ENCODE assay signal across 27 mouse cellular contexts in genomic region chr6:92973340-92973739, GRCm38 (mm10). TPM values are rescaled to one million over a fixed set of nuclear protein-coding genes. Genes with fewer than 3 reads are reported as not detected.
"Had no signal": no experiment of that assay in that cellular context is flagged by ENCODE, and none has a peak within 500 bp of the region (broad histone marks: within the 10 kb centered on the region; RNA-seq: fewer than 3 reads in every experiment).

No protein-coding gene starts in this region.

- H3K27me3 ChIP-seq: embryonic facial prominence, embryonic 12.5 days; embryonic facial prominence, embryonic 13.5 days; embryonic facial prominence, embryonic 15.5 days; forebrain, embryonic 12.5 days; forebrain, embryonic 13.5 days; forebrain, embryonic 15.5 days had no signal

- H3K36me3 ChIP-seq: embryonic facial prominence, embryonic 10.5 days; embryonic facial prominence, embryonic 12.5 days; embryonic facial prominence, embryonic 13.5 days; embryonic facial prominence, embryonic 15.5 days; forebrain, embryonic 10.5 days; forebrain, embryonic 12.5 days; forebrain, embryonic 15.5 days had no signal

- H3K27ac ChIP-seq: embryonic facial prominence, embryonic 10.5 days; embryonic facial prominence, embryonic 12.5 days; embryonic facial prominence, embryonic 13.5 days; embryonic facial prominence, embryonic 15.5 days; forebrain, embryonic 10.5 days; forebrain, embryonic 12.5 days; forebrain, embryonic 13.5 days; forebrain, embryonic 15.5 days; gastrocnemius, adult 2 months; heart, adult 2 months had no signal

- H3K4me1 ChIP-seq: embryonic facial prominence, embryonic 15.5 days; forebrain, embryonic 10.5 days; forebrain, embryonic 12.5 days; forebrain, embryonic 15.5 days had no signal

- H3K4me3 ChIP-seq: embryonic facial prominence, embryonic 10.5 days; embryonic facial prominence, embryonic 12.5 days; embryonic facial prominence, embryonic 13.5 days; embryonic facial prominence, embryonic 15.5 days; erythroblast, embryonic 14.5 days; forebrain, embryonic 10.5 days; forebrain, embryonic 12.5 days; forebrain, embryonic 13.5 days; forebrain, embryonic 15.5 days; gastrocnemius, adult 2 months; heart, adult 2 months had no signal

- H3K4me2 ChIP-seq: embryonic facial prominence, embryonic 12.5 days; embryonic facial prominence, embryonic 13.5 days; embryonic facial prominence, embryonic 15.5 days; forebrain, embryonic 12.5 days; forebrain, embryonic 13.5 days; forebrain, embryonic 15.5 days had no signal

- ATAC-seq: forebrain, embryonic 13.5 days; forebrain, embryonic 15.5 days; forebrain, embryonic 16.5 days had no signal

- H3K9me3 ChIP-seq: embryonic facial prominence, embryonic 10.5 days; embryonic facial prominence, embryonic 12.5 days; embryonic facial prominence, embryonic 13.5 days; embryonic facial prominence, embryonic 15.5 days; forebrain, embryonic 10.5 days; forebrain, embryonic 12.5 days; forebrain, embryonic 13.5 days; forebrain, embryonic 15.5 days had no signal

- H3K9ac ChIP-seq: embryonic facial prominence, embryonic 12.5 days; embryonic facial prominence, embryonic 13.5 days; embryonic facial prominence, embryonic 15.5 days; forebrain, embryonic 12.5 days; forebrain, embryonic 13.5 days; forebrain, embryonic 15.5 days had no signal

- DNase-seq: cerebellum, adult 8-10 months; cerebellum, adult 9-10 months; cerebellum, adult 9-11 months; cerebellum, postnatal 14 days; cerebellum, postnatal 25 days; cerebellum, postnatal 36 days; embryo, embryonic 11 days; gastrocnemius, adult 2 months; gastrocnemius, postnatal 10 days; gastrocnemius, postnatal 14 days; gastrocnemius, postnatal 25 days; gastrocnemius, postnatal 36 days; heart, adult 11 months; heart, adult 18-20 months; heart, adult 2 months had no signal

RNA-seq across cellular contexts. Expression of gene Adamts9, which starts 30.0 kb away (rescaled TPM):
- total RNA-seq: common myeloid progenitor, adult 5-6 weeks; granulocyte monocyte progenitor cell, adult 5-6 weeks had no signal
- polyA plus RNA-seq: erythroblast, embryonic 14.5 days had no signal
